In the genomic region with DNA sequence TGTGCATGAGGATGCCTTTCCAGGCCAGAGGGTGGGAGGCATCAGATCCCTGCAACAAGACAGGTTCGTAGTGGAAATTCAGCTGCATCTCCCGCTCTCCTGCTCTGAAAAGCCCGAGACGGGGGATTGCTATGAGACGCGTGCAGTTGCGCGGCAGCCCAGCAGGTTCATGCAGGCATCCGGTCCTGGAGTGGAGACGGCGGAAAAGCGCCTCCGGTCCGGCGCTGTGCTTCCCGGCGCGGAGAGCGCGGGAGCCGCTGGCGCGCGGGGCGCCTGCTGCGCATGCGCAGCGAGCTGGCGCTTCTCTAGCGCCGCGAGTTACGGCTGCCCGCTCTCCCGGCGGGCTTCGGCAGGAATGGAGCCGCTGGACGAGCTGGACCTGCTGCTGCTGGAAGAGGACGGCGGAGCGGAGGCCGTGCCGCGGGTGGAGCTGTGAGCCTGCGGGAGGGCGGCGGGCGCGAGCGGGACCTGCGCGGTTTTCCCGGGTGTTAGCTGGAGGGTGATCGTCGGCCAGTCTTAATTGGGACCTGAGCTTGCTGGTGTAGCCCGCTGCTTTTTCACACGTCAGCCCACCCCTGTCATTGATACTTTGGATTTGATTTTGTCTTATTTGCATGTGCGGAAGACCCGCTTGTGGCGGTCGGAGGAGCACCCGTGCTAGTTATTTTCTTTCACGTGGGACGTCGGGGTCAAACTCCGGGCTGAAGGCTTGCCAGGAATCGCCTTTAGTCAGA, we compare ENCODE assay signal across 8 mouse cellular contexts. TPM values are rescaled to one million over a fixed set of nuclear protein-coding genes. Genes with fewer than 3 reads are reported as not detected.
DNase-seq lines count a peak whose midpoint lies in the region; TF ChIP-seq lines count a peak whose summit lies in the region.

TSS of gene Dna2 (plus strand) at position 289 of the 734 bp plus-strand sequence.

- peaks cover 60% of the 10 kb centered on the region for H3K36me3 ChIP-seq in megakaryocyte, embryonic 14.5 days (replicated peaks; ENCODE audit: low read length)

- H3K27me3 ChIP-seq in megakaryocyte, embryonic 14.5 days (replicated peaks): no peaks in the 10 kb centered on the region

- peak within 1 kb of the TSS; percentile 88 for H3K4me3 ChIP-seq in gastrocnemius, adult 2 months
- peak within 1 kb of the TSS; percentile 95 for H3K4me3 ChIP-seq in megakaryocyte, embryonic 14.5 days (replicated peaks)

- DNase-seq in ZHBTc4 (ENCODE audit: low read depth, low spot score): peak; percentile 94
- peak; percentile 42 to 71 for DNase-seq in cerebellum, postnatal 4 days (ENCODE audit: low spot score in 2 of 2)
- DNase-seq in gastrocnemius, adult 2 months: peak; percentile 84
- DNase-seq in hindlimb bud, embryonic 11.5 days (ENCODE audit: extremely low spot score, low read depth, low spot score): peak; percentile 68
- DNase-seq in left cerebral cortex, adult 8-10 months (ENCODE audit: low spot score in 2 of 2): peak; percentile 56 to 66
- peak; percentile 77 to 81 for DNase-seq in right cerebral cortex, postnatal 10 days (ENCODE audit: low spot score in 2 of 2)
- DNase-seq in urinary bladder, postnatal 4 days (ENCODE audit: low spot score in 2 of 2): peak; percentile 63 to 72

- H3K27ac ChIP-seq in gastrocnemius, adult 2 months: peak within 1 kb of the TSS; percentile 84

- intact Hi-C loops in gastrocnemius, adult 2 months (cut with DNase I): no loop called here

- H3K9me3 ChIP-seq in megakaryocyte, embryonic 14.5 days: no peaks in the 10 kb centered on the region

- peak; percentile 41 for TF ChIP-seq CTCF in gastrocnemius, adult 2 months (IDR thresholded peaks at IDR 0.05)

- peaks cover 34% of the 10 kb centered on the region for H3K4me1 ChIP-seq in megakaryocyte, embryonic 14.5 days

RNA-seq across cellular contexts. Expression of gene Dna2, which starts in this region (rescaled TPM):
- total RNA-seq in gastrocnemius, adult 2 months (2021): under 1 TPM; 0.15 to 0.25 TPM
- 1 to 10 TPM; 1.1 to 2.3 (median 2.0) TPM for total RNA-seq in left cerebral cortex, adult 8-10 months (2022)
- polyA plus RNA-seq in megakaryocyte, embryonic 14.5 days (2012; ENCODE audit: insufficient read depth, low replicate concordance): 1.0 and 1.5 TPM in 2 replicates

Comparison
In these comparisons a context has a peak if more than half of its experiments do, and no peak if none do; other contexts are left out.
1. Peak in every context shown above with its lines: DNase-seq, H3K4me3 ChIP-seq and H3K27ac ChIP-seq.
2. Peak in DNase-seq, H3K4me3 ChIP-seq and H3K27ac ChIP-seq in gastrocnemius, adult 2 months; RNA of the gene not detected or under 1 TPM.